Mouse (Mus musculus) brain, embryonic 14.5 days (tissue): ENCODE results near the gene Gm28036. TPM values are rescaled to one million over a fixed set of nuclear protein-coding genes. Genes with fewer than 3 reads are reported as not detected.

ENCODE experiments used
- DNase-seq: peaks from one replicate; pipeline ENCODE4 v3.0.0-alpha.2; 2011; ENCODE audit warnings: low read depth
- CTCF ChIP-seq: fragments of 200-500 bp; IDR thresholded peaks from 2 replicates; pipeline ENCODE4 v1.5.1; 2012; ENCODE audit warnings: inconsistent platforms, mild to moderate bottlenecking, moderate library complexity, borderline replicate concordance; ENCODE audit not compliant: insufficient read depth, insufficient read length; ENCODE audit errors: extremely low read depth
- POLR2A ChIP-seq: fragments of 200-500 bp; IDR thresholded peaks from 2 replicates; pipeline ENCODE4 v1.6.1; 2012; ENCODE audit warnings: mild to moderate bottlenecking, inconsistent platforms, borderline replicate concordance; ENCODE audit not compliant: poor library complexity, insufficient read depth, insufficient read length, severe bottlenecking; ENCODE audit errors: extremely low read depth
- polyA plus RNA-seq: library from polyadenylated mRNA; depleted of rRNA; stranded (reverse); fragments of >200 nt; gene quantifications from 2 replicates; pipeline ENCODE4 v1.2.3, GENCODE M21; 2012; rRNA removed

Gene Gm28036
- polyA plus RNA-seq, 1 experiment = 13.2 TPM

GRCm38 (mm10) chr2:156078421-156079182 lies 48.3 kb downstream of the Gm28036 start:
- TF ChIP-seq POLR2A (no peak), CTCF (no peak)
- no peak for DNase-seq

GRCm38 (mm10) chr2:156077461-156077860 lies 49.4 kb downstream of the Gm28036 start:
- no peak for DNase-seq
- TF ChIP-seq CTCF = no peak
- TF ChIP-seq POLR2A = no peak

GRCm38 (mm10) chr2:156073725-156074124 lies 53.2 kb downstream of the Gm28036 start:
- DNase-seq = no peak
- TF ChIP-seq CTCF (no peak), POLR2A (no peak)

GRCm38 (mm10) chr2:156071236-156071635 lies 55.7 kb downstream of the Gm28036 start:
- TF ChIP-seq POLR2A (no peak), CTCF (no peak)
- DNase-seq = no peak

- DNase-seq = no peak
- TF ChIP-seq CTCF (no peak), POLR2A (no peak)
These were observed 59.0 kb downstream of the Gm28036 start for GRCm38 (mm10) chr2:156067916-156068315.

- TF ChIP-seq POLR2A (no peak), CTCF (no peak)
- DNase-seq = no peak
These were observed 60.8 kb downstream of the Gm28036 start for GRCm38 (mm10) chr2:156066126-156066525.

- TF ChIP-seq CTCF = no peak
- TF ChIP-seq POLR2A = peak; percentile 65
These were observed 61.5 kb downstream of the Gm28036 start, which contains the start of gene Spag4 for GRCm38 (mm10) chr2:156065099-156066041. Spag4 (plus strand) TSS chr2:156065175.

GRCm38 (mm10) chr2:156052816-156053215 lies 74.1 kb downstream of the Gm28036 start, which contains the start of gene Fer1l4:
Fer1l4 (minus strand) TSS chr2:156052947.
- DNase-seq = no peak
- TF ChIP-seq CTCF = no peak
- TF ChIP-seq POLR2A = no peak

More at GRCm38 (mm10) chr2:156065099-156066041, 61.5 kb downstream of the Gm28036 start, which contains the start of gene Spag4:
- DNase-seq = peak; percentile 79

GRCm38 (mm10) chr2:156047929-156048328 lies 79.0 kb downstream of the Gm28036 start:
- DNase-seq = no peak
- no peak for TF ChIP-seq CTCF
- no peak for TF ChIP-seq POLR2A

- no peak for TF ChIP-seq POLR2A
- no peak for TF ChIP-seq CTCF
- no peak for DNase-seq
These were observed 84.0 kb downstream of the Gm28036 start for GRCm38 (mm10) chr2:156042903-156043302.

- no peak for DNase-seq
- no peak for TF ChIP-seq CTCF
- TF ChIP-seq POLR2A = no peak
These were observed 87.5 kb downstream of the Gm28036 start for GRCm38 (mm10) chr2:156039390-156039789.

GRCm38 (mm10) chr2:156025482-156025881 lies 101.4 kb downstream of the Gm28036 start:
- TF ChIP-seq POLR2A (no peak), CTCF (no peak)
- DNase-seq = peak; percentile 22

Other genes with a start within 250 kb of the Gm28036 start
- 40.4 and 44.9 TPM in 2 replicates for gene Uqcc1, start 196.8 kb downstream of the Gm28036 start, polyA plus RNA-seq
- gene Gm15557, start 186.4 kb downstream of the Gm28036 start, polyA plus RNA-seq = not detected in 2 replicates
- 1.4 and 1.7 TPM in 2 replicates for gene Gdf5, start 181.7 kb downstream of the Gm28036 start, polyA plus RNA-seq
- 16.0 and 23.7 TPM in 2 replicates for gene Cep250, start 170.6 kb downstream of the Gm28036 start, polyA plus RNA-seq
- gene 6430550D23Rik, start 119.1 kb downstream of the Gm28036 start, polyA plus RNA-seq = 3.0 and 5.9 TPM in 2 replicates
- gene Ergic3, start 119.0 kb downstream of the Gm28036 start, polyA plus RNA-seq = 418 and 463 TPM in 2 replicates
- gene Fer1l4, start 74.1 kb downstream of the Gm28036 start, polyA plus RNA-seq = 0.06 and 0.07 TPM in 2 replicates
- gene Spag4, start 61.9 kb downstream of the Gm28036 start, polyA plus RNA-seq = 8.8 and 12.1 TPM in 2 replicates
- 78.8 and 96.1 TPM in 2 replicates for gene Cpne1, start 15.1 kb downstream of the Gm28036 start, polyA plus RNA-seq
- 25.9 and 36.7 TPM in 2 replicates for gene Rbm12, start 15.1 kb downstream of the Gm28036 start, polyA plus RNA-seq
- gene Romo1, start 16.9 kb upstream of the Gm28036 start, polyA plus RNA-seq = 307 and 437 TPM in 2 replicates
- 28.5 and 37.2 TPM in 2 replicates for gene Nfs1, start 17.1 kb upstream of the Gm28036 start, polyA plus RNA-seq
- gene Rbm39, start 53.1 kb upstream of the Gm28036 start, polyA plus RNA-seq = 133 and 188 TPM in 2 replicates
- gene Phf20, start 69.4 kb upstream of the Gm28036 start, polyA plus RNA-seq = 28.8 and 31.4 TPM in 2 replicates
- 3.0 and 4.1 TPM in 2 replicates for gene Cnbd2, start 185.2 kb upstream of the Gm28036 start, polyA plus RNA-seq
- 117 and 173 TPM in 2 replicates for gene Scand1, start 185.6 kb upstream of the Gm28036 start, polyA plus RNA-seq